Mouse (Mus musculus): ENCODE results near the gene Hmg20a.

DNA sequence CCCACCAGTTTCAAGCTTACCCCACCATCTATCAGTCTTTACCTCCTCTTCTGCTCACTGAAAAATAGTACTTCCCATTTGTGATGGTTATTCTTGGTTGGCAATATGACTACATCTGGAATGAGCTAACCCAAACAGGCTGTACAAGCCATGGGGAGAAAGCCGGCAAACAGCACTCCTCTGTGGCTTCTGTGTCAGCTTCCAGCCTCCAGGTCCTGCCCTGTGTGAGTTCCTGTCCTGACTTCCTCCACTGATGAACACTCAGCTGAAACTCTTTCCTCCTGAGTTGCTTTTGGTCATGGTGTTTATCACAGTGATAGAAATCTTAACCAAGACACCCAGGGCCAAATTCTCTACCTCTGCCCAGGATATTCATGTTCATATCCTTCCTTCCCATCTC is 5.7 kb upstream of the Hmg20a start:
- TF ChIP-seq POLR2A (IDR thresholded peaks at IDR 0.05; ENCODE audit: insufficient read length, low read depth): no peak
- no peak for TF ChIP-seq TCF3 (IDR thresholded peaks at IDR 0.05; ENCODE audit: insufficient read length, low read depth)
- TF ChIP-seq CEBPB (IDR thresholded peaks at IDR 0.05; ENCODE audit: insufficient read depth, poor library complexity, severe bottlenecking): no peak
- TF ChIP-seq USF1 (IDR thresholded peaks at IDR 0.05; ENCODE audit: low read depth): no peak
- TF ChIP-seq MAX (IDR thresholded peaks at IDR 0.05; ENCODE audit: low read depth): no peak
- no peak for TF ChIP-seq E2F4 (IDR thresholded peaks at IDR 0.05; ENCODE audit: insufficient read depth)
- TF ChIP-seq POLR2AphosphoS2 (IDR thresholded peaks at IDR 0.05; ENCODE audit: insufficient read length, low read depth): no peak
- no peak for TF ChIP-seq MYOG (IDR thresholded peaks at IDR 0.05; ENCODE audit: control insufficient read depth in 1 of 3, insufficient read depth in 1 of 3, insufficient read length in 2 of 3, low read depth in 2 of 3)
